Mouse (Mus musculus): Measurements from ENCODE around the gene Dusp23. TPM values are rescaled to one million over a fixed set of nuclear protein-coding genes. Genes with fewer than 3 reads are reported as not detected.

Gene Dusp23
- polyA plus RNA-seq, 1 experiment from 2014 or later: 10.5 TPM

DNA sequence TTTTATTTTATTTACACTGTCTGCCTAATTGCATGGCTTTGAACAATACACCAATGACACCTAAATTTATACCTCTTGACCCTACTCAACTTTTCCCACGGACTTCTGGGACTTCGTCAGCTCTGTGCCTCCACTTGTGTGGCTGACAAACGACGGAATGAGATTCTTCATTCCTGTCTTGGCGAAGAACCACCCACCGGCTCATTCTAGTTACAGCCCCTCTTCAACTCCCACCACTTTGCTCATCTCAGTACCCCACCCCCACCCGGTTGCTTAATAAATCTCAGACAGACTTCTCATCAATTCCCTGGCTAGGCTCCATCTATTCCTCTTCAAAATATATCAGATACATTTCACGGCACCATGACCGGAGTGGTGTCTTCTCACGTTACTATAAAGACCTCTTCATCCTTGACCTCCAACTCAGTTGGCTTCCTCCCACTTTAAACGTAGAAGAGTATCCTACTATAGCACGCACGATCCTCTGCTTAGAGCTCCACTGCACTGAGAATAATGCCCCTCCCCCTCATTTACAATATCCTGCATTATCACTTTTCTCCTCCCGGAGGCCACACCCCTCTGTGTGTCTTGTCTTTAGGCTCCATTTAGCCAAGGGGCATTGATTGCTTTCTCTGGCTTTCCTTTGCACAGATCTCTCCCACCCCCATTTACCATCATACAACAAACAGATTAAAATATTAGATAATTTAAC lies 15.2 kb downstream of the Dusp23 start:
- Histone ChIP-seq H3K27ac (no peak overlapping the region), H3K9me3 (no peaks in the 10 kb centered on the region), H3K36me3 (no peaks in the 10 kb centered on the region), H3K4me3 (peak overlapping the region; percentile 53), H3K27me3 (ENCODE audit: insufficient read depth, poor library complexity, severe bottlenecking) (no peaks in the 10 kb centered on the region), H3K4me1 (peaks cover 8% of the 10 kb centered on the region; the same call in 1 of the 2 replicates)
- DNase-seq (ENCODE audit: low spot score): no peak
- 35% methylated on average over 14 of the region's 14 CpGs for WGBS

DNA sequence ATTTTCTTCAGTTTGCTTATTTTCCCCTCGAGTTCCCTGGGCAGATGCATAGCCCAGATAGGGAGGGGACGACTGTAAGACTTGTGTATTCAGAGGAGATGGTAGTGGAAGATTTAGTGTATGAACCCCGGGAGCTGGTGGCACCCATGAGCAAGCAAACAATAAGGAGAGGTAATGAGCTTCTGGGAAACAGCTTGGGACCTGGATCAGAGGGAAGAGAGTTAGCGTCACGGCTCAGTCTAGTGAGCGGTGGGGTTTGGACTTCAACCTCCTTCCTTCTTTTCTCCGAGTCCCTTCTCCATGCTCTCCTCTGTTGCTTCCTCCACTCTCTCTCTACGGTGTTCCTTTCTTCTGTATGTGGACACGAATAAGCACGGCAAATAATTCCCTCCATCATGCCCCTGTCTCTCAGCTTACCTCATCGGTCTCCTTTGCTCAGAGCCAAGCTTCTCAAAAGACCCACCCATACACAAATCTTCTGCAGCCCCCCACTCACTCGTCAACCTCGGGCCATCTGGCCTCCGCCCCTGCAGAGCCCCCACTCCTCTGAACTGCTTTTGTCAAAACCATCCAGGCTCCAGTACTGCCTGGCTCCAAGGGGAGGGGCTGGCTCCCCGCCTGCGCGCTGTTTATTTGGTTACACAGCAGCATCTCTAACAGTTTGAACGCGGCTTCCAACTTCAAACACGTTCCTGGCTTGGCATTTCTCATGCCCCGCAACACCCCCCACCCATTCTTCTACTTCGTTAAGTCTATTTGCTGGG lies 16.0 kb downstream of the Dusp23 start:
- H3K27me3 ChIP-seq (ENCODE audit: insufficient read depth, poor library complexity, severe bottlenecking): no peaks in the 10 kb centered on the region
- no peaks in the 10 kb centered on the region for H3K36me3 ChIP-seq
- WGBS: 15% methylated on average over 22 of the region's 22 CpGs
- H3K4me3 ChIP-seq: peak overlapping the region; percentile 53
- no peak for DNase-seq (ENCODE audit: low spot score)
- no peak overlapping the region for H3K27ac ChIP-seq
- peaks cover 8% of the 10 kb centered on the region; the same call in 1 of the 2 replicates for H3K4me1 ChIP-seq
- no peaks in the 10 kb centered on the region for H3K9me3 ChIP-seq

DNA sequence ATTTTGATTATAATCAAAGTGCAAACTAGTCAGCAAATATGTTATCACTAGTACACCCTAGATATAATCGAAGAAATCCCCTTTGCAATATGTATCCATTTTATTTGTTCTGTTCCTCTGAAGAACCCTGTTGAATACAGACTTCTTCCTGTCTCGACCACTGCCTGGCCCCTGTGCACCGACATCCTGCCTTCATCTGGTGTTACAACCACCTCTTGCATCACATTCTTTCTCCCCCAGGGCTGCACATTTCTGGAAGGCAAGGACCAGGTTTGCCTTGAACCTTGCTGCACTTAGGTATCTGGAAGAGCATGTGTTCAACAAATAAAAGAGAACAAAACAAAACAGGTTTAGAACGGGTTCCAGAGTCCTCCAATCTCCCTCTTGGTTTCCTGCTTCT lies 17.4 kb downstream of the Dusp23 start:
- DNase-seq (ENCODE audit: low spot score): no peak
- H3K27me3 ChIP-seq (ENCODE audit: insufficient read depth, poor library complexity, severe bottlenecking): peaks cover 3% of the 10 kb centered on the region; the same call in 1 of the 2 replicates
- WGBS: 61% methylated on average over 4 of the region's 4 CpGs
- no peaks in the 10 kb centered on the region for H3K36me3 ChIP-seq
- no peak overlapping the region for H3K27ac ChIP-seq
- no peaks in the 10 kb centered on the region for H3K9me3 ChIP-seq
- peaks cover 8% of the 10 kb centered on the region; the same call in 1 of the 2 replicates for H3K4me1 ChIP-seq
- no peak overlapping the region for H3K4me3 ChIP-seq

DNA sequence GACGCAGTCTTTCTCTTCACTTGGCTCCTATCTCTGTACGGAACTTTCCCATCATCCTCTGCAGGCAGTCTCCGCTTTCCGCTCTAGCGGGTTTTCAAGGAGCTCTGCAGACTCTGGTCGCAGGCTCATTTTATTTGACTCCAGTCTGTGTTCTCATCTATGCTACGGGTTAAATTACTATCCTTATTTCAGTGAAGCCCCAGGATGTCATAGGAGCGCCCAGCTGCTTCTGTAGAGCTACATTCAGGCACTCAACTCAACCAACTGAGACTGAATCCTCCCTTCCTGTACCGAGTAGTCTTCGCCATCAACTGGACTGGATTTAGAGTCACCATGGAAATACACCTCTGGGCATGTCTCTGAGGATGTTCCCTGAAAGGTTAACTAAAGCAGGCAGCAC lies 18.1 kb downstream of the Dusp23 start:
- WGBS: 86% methylated on average over 10 of the region's 10 CpGs
- H3K27me3 ChIP-seq (ENCODE audit: insufficient read depth, poor library complexity, severe bottlenecking): peaks cover 6% of the 10 kb centered on the region; the same call in 1 of the 2 replicates
- H3K27ac ChIP-seq: no peak overlapping the region
- DNase-seq (ENCODE audit: low spot score): no peak
- peaks cover 8% of the 10 kb centered on the region; the same call in 1 of the 2 replicates for H3K4me1 ChIP-seq
- H3K9me3 ChIP-seq: no peaks in the 10 kb centered on the region
- no peak overlapping the region for H3K4me3 ChIP-seq
- no peaks in the 10 kb centered on the region for H3K36me3 ChIP-seq

DNA sequence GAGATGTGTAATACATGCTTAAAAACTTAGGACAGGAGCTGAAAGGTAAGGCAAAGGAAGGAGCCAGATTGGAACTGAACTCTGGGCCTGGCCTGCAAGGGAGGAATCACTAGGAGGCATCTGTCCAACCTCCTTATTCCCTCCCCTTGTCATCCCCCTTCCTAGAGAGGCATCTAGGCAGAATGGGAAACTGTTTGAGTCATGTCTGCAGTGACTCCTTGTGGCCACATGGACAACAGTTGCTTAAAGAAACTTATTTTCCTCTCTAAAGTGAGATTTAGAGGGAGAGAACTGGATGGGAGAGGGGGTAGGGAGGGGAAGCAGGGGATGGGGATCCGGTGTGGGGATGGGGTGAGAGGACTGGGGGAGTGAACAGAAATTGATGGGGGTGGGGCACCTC lies 20.0 kb downstream of the Dusp23 start:
- no peak overlapping the region for H3K4me3 ChIP-seq
- H3K4me1 ChIP-seq: peaks cover 8% of the 10 kb centered on the region; the same call in 1 of the 2 replicates
- no peak overlapping the region for H3K27ac ChIP-seq
- peaks cover 6% of the 10 kb centered on the region; the same call in 1 of the 2 replicates for H3K27me3 ChIP-seq (ENCODE audit: insufficient read depth, poor library complexity, severe bottlenecking)
- WGBS: 52% methylated on average over 1 of the region's 1 CpGs
- no peaks in the 10 kb centered on the region for H3K9me3 ChIP-seq
- no peaks in the 10 kb centered on the region for H3K36me3 ChIP-seq
- DNase-seq (ENCODE audit: low spot score): no peak

DNA sequence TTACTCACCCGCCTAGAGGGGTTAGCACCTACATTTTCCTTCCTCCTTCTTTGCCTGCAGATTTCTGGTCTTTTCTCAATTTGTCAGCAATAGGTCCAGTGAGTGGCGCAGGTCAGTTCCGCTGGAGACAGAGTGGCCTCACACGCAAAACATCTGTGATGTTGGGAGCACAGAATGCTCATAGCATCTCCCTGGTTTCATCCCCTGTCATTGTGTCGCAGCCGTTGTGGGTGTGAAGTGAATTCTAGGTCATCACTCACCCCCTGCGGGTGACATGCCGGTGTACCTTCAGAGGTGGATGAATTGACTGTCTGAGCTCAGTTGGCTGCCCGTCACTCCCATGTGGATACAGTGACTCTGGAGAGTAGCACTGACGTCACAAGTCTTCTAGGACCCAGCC lies 21.5 kb downstream of the Dusp23 start:
- Histone ChIP-seq H3K27me3 (ENCODE audit: insufficient read depth, poor library complexity, severe bottlenecking) (peaks cover 6% of the 10 kb centered on the region; the same call in 1 of the 2 replicates), H3K27ac (no peak overlapping the region), H3K4me1 (no peaks in the 10 kb centered on the region), H3K36me3 (no peaks in the 10 kb centered on the region), H3K4me3 (no peak overlapping the region), H3K9me3 (no peaks in the 10 kb centered on the region)
- DNase-seq (ENCODE audit: low spot score): no peak
- 68% methylated on average over 10 of the region's 10 CpGs for WGBS

DNA sequence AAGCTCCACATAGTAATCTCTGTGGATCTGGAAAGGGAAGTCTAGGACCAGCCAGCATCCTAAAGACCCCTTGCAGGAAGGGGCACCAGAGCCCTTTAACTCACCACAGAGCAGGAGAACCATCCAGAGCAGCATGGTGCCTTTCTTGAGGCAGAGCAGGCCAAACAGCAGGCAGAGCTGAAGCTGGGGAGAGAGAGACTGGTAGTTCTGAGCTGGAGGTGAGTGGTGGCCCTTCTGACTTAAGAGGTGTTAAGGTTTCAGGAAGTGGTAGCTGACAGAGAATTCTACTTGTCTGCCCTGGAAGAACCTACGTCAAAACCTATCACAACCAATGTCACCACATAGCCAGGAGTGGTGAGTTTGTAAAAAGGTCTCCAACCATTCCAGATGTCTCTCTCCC lies 30.4 kb downstream of the Dusp23 start, which contains the start of gene Fcrl6:
Gene Fcrl6 (minus strand): TSS at position 226 of the 400 bp plus-strand sequence.
- Histone ChIP-seq H3K4me1 (no peaks in the 10 kb centered on the region), H3K9me3 (no peaks in the 10 kb centered on the region), H3K36me3 (no peaks in the 10 kb centered on the region), H3K27me3 (ENCODE audit: insufficient read depth, poor library complexity, severe bottlenecking) (no peaks in the 10 kb centered on the region), H3K4me3 (no peak within 1 kb of the TSS), H3K27ac (no peak within 1 kb of the TSS)
- peak; percentile 53 for DNase-seq (ENCODE audit: low spot score)
- WGBS: 42% methylated on average over 1 of the region's 1 CpGs

DNA sequence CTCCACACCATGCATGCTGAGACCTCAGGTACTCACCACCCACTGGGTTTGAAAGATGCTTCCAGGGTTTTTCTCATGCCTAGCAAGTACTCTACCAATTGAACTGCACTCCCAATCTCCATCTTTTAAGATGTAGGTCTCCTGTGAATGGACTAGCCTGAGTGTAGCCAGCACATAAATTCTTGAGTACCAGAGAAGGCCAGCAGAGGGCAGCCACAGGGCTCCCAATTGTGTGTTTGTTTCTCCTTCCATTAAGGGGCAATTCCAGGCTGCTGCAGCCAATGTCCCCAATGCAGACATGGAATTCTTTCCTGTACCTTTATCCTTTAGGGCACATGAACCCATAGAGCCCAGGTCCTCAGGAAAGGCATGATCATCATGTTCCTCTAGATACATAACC lies 38.3 kb downstream of the Dusp23 start:
- Histone ChIP-seq H3K4me1 (0 out of 2 replicates have a peak, but pooled peaks cover 3% of the 10 kb centered on the region), H3K27me3 (ENCODE audit: insufficient read depth, poor library complexity, severe bottlenecking) (peaks cover 7% of the 10 kb centered on the region; the same call in 1 of the 2 replicates), H3K4me3 (no peak overlapping the region), H3K27ac (no peak overlapping the region), H3K9me3 (no peaks in the 10 kb centered on the region), H3K36me3 (no peaks in the 10 kb centered on the region)
- peak; percentile 78 for DNase-seq (ENCODE audit: low spot score)

DNA sequence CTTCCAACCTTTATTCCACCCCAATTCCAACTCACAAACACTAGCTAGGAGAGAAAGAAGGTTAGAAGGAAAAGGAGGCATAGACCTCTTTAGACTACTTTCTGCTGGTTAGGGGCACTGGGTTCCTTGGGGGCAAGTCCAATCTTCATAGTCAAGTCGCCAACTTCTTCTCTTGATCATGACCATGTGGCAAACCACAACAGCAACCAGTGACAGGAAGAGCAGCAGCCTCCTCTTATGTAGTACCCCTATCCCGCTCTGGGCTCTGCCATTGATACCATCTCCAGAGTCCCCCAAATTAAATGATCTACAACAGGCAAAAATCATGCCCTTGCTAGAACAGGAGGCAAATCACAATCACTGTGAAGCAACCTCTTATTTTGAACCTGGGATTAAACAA lies 38.8 kb downstream of the Dusp23 start:
- H3K27ac ChIP-seq: no peak overlapping the region
- WGBS: 73% methylated on average over 2 of the region's 2 CpGs
- H3K4me3 ChIP-seq: no peak overlapping the region
- DNase-seq (ENCODE audit: low spot score): no peak
- H3K36me3 ChIP-seq: no peaks in the 10 kb centered on the region
- 0 out of 2 replicates have a peak, but pooled peaks cover 3% of the 10 kb centered on the region for H3K4me1 ChIP-seq
- H3K9me3 ChIP-seq: no peaks in the 10 kb centered on the region
- H3K27me3 ChIP-seq (ENCODE audit: insufficient read depth, poor library complexity, severe bottlenecking): peaks cover 7% of the 10 kb centered on the region; the same call in 1 of the 2 replicates

DNA sequence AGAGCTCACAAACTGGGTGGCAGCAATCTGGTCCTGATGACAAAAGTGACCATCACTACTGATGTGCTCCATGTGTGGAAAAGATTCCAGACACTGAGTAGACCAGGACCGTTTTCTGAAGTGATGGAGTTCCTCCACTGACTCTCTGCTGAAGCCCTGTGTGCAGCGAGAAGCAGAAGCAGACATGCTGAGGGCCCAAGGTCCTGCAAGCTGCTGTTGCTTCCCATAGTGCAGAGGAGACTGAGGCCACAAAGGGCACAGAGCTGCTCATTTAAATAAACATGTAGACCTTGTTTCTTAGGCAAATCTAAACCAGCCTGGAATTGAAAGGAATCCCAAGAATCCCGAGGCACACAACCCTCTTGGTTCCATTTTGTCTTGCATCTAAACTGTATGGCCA lies 39.4 kb downstream of the Dusp23 start:
- H3K4me1 ChIP-seq: 0 out of 2 replicates have a peak, but pooled peaks cover 3% of the 10 kb centered on the region
- peak; percentile 61 for DNase-seq (ENCODE audit: low spot score)

DNA sequence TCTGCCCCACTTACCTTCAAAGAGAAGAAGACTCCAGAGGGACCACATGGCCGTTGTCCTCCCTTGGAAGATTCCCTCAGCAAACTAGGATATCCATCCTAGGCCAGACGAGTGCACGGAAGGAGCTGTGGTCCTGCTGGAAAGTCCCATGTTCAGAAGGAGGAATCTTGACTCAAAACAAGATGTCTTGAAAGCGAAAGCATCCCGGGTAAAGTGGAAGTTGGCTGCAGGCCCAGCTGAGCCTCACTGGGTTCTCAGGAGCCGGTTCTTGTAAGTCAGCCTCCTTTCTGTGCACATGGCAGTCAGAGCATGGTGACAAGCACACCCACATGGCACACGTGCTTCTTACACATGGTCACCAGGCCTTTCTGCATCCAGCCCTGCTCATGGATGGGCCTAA lies 42.4 kb downstream of the Dusp23 start, which contains the start of gene Slamf8:
Gene Slamf8 (minus strand): TSS at position 184 of the 400 bp plus-strand sequence.
- no peak for DNase-seq (ENCODE audit: low spot score)
- WGBS: 77% methylated on average over 7 of the region's 7 CpGs
- H3K9me3 ChIP-seq: no peaks in the 10 kb centered on the region
- peaks cover 31% of the 10 kb centered on the region for H3K27me3 ChIP-seq (ENCODE audit: insufficient read depth, poor library complexity, severe bottlenecking)
- peaks cover 18% of the 10 kb centered on the region; the same call in 1 of the 2 replicates for H3K4me1 ChIP-seq
- H3K36me3 ChIP-seq: no peaks in the 10 kb centered on the region
- H3K4me3 ChIP-seq: no peak within 1 kb of the TSS
- H3K27ac ChIP-seq: no peak within 1 kb of the TSS

More for the DNA sequence above, 39.4 kb downstream of the Dusp23 start:
- WGBS: 71% methylated on average over 3 of the region's 3 CpGs
- peaks cover 7% of the 10 kb centered on the region; the same call in 1 of the 2 replicates for H3K27me3 ChIP-seq (ENCODE audit: insufficient read depth, poor library complexity, severe bottlenecking)
- H3K4me3 ChIP-seq: no peak overlapping the region
- no peaks in the 10 kb centered on the region for H3K36me3 ChIP-seq
- no peak overlapping the region for H3K27ac ChIP-seq
- no peaks in the 10 kb centered on the region for H3K9me3 ChIP-seq

DNA sequence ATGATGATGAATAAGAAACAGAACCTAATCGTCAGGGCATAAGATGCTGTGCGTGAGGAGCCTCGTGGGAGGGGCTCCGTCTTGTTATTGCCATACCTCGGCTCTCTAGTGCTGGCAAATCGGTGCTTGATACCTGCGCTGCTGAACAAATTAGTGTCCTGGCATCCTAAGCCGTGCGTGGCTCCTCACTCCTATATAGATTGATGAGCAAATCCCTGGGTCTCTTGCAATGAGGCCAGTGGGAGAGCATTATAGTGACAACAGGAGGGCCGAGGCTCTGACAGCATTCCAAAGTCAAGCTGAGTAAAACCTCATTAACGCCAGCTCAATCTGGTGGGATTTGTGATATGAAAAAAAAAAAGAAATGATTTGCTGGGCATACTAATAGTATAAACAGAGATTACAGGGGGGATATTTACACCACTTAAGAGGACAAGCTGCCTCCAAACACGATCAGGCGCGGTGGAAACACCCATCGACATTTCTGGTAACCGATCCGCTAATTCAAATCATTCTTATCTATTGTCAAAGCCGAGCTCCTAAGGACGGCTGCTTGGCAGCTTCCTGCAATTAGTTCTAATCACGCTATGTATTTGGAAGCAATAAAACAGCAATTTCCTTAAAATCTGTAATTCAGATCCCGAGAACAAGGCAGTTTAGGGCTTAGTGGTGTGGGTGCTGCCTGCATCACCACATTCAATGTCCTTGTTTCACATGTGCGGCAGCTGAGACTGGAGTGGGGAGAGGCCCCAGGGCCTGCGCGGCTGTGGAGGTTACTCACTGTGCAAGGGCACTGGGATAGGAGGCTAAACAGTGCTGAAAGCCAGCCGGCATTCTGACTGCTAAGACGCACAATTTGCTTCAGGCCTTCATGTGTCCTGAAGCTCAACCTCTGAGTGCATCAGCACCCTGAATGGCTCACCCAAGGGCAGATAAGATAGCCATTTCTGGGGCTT lies 46.9 kb downstream of the Dusp23 start:
- Histone ChIP-seq H3K4me3 (0 out of 2 replicates have a peak overlapping the region, but pooled peaks have one; percentile 18), H3K36me3 (no peaks in the 10 kb centered on the region), H3K4me1 (peaks cover 15% of the 10 kb centered on the region; the same call in 1 of the 2 replicates), H3K27me3 (ENCODE audit: insufficient read depth, poor library complexity, severe bottlenecking) (peaks cover 56% of the 10 kb centered on the region), H3K9me3 (no peaks in the 10 kb centered on the region), H3K27ac (no peak overlapping the region)
- no peak for DNase-seq (ENCODE audit: low spot score)
- WGBS: 20% methylated on average over 26 of the region's 26 CpGs

Measured in heart, embryonic 10.5 days (tissue).